Mouse (Mus musculus): ENCODE measurements around the gene Rcan2. TPM values are rescaled to one million over a fixed set of nuclear protein-coding genes. Genes with fewer than 3 reads are reported as not detected.

Rcan2 gene
- polyA plus RNA-seq, 1 experiment from 2014 or later, result 7.2 TPM

DNA sequence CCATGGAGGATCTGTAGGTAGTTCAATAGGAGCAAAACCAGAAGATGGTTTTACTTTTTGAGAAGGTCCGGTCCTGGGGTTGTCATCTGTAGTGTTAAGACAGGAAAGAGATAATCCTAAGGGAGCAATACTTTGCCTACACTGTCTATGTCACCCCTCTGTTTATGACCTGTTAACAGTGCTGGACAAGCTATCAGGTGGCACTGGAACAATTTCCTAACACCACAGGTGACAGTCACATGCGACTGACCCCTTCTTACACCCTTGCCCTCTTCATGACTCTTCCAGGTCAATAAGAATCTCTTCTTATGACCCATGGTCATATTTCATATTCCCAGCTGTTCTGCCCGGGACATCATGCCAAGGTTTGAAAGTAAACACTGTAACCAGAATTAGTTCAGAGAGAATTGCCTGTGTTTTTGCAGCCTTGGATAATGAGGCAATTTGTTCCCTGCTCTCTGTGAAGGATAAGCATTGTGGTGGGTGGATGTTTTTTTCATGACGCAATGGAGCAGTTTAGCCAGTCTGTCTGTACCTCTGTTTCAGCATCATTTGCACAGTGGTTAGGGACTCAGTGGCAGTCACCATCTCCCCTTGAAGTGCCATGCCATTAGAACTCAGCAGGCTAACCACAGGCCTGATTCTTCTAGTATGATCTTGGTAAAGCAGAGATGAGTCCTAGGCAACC, 98.4 kb downstream of the Rcan2 start:
- Histone ChIP-seq H3K4me2 (replicated peaks; ENCODE audit: low read depth, low read length) (no peak overlapping the region), H3K36me3 (ENCODE audit: insufficient read depth, low read length) (no peaks in the 10 kb centered on the region), H3K27me3 (ENCODE audit: insufficient read depth, low read length) (no peaks in the 10 kb centered on the region), H3K4me3 (ENCODE audit: low read length) (no peak overlapping the region), H3K9me3 (ENCODE audit: low read length) (no peaks in the 10 kb centered on the region), H3K4me1 (ENCODE audit: insufficient read depth, low read length) (peaks cover 6% of the 10 kb centered on the region; the same call in 1 of the 2 replicates), H3K27ac (ENCODE audit: low read length) (no peak overlapping the region), H3K9ac (replicated peaks; ENCODE audit: low read length) (no peak overlapping the region)
- 75% methylated on average over 4 of the region's 4 CpGs for WGBS
- no peak for ATAC-seq (ENCODE audit: low FRiP score, low TSS enrichment)

DNA sequence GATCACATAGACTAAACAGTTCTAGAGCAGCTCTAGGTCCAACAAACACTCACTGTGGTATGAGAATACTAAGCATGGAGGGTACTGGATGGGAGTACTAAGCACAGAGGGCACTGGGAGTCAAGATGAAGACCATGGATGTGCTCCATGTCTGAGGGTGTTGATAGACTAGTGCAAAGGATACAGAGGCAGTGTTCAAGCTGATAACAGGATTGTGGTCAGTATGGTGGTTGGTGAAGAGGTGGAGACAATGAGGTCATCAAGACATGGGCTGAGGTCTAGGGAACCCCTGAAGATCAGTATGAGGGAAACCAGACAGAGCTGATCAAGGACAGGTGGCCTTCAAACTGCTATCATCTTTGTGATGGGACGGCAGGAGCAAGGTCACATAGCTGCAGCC, 99.0 kb downstream of the Rcan2 start:
- no peak overlapping the region for H3K27ac ChIP-seq (ENCODE audit: low read length)
- no peak overlapping the region for H3K4me2 ChIP-seq (replicated peaks; ENCODE audit: low read depth, low read length)
- no peaks in the 10 kb centered on the region for H3K9me3 ChIP-seq (ENCODE audit: low read length)
- H3K4me3 ChIP-seq (ENCODE audit: low read length), result no peak overlapping the region
- WGBS, result 94% methylated on average over 1 of the region's 1 CpGs
- H3K27me3 ChIP-seq (ENCODE audit: insufficient read depth, low read length), result no peaks in the 10 kb centered on the region
- no peak overlapping the region for H3K9ac ChIP-seq (replicated peaks; ENCODE audit: low read length)
- ATAC-seq (ENCODE audit: low FRiP score, low TSS enrichment), result no peak
- no peaks in the 10 kb centered on the region for H3K36me3 ChIP-seq (ENCODE audit: insufficient read depth, low read length)
- peaks cover 6% of the 10 kb centered on the region; the same call in 1 of the 2 replicates for H3K4me1 ChIP-seq (ENCODE audit: insufficient read depth, low read length)

DNA sequence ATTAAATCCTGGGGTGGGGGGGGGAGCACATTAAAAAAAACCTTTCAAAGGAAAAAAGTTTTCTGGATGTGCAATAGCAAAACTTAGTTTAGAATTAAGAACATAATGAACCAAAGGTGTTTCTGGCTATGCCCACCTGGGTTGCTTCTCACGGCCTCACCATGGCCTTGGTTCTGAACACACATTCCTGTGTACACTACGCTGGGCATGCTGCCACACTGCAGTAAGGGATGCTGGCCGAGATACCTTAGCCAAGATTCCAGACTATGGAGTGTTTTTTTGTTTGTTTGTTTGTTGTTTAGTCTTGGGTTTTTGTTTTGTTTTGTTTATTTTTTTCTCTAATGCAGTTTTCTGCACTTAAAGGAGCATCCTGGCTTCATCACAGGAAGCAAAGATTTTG, 100.3 kb downstream of the Rcan2 start:
- Histone ChIP-seq H3K36me3 (ENCODE audit: insufficient read depth, low read length) (no peaks in the 10 kb centered on the region), H3K4me2 (replicated peaks; ENCODE audit: low read depth, low read length) (no peak overlapping the region), H3K4me3 (ENCODE audit: low read length) (no peak overlapping the region), H3K27me3 (ENCODE audit: insufficient read depth, low read length) (no peaks in the 10 kb centered on the region), H3K4me1 (ENCODE audit: insufficient read depth, low read length) (peaks cover 6% of the 10 kb centered on the region; the same call in 1 of the 2 replicates), H3K27ac (ENCODE audit: low read length) (no peak overlapping the region), H3K9me3 (ENCODE audit: low read length) (no peaks in the 10 kb centered on the region), H3K9ac (replicated peaks; ENCODE audit: low read length) (no peak overlapping the region)
- ATAC-seq (ENCODE audit: low FRiP score, low TSS enrichment), result no peak
- WGBS, result 87% methylated on average over 3 of the region's 3 CpGs

DNA sequence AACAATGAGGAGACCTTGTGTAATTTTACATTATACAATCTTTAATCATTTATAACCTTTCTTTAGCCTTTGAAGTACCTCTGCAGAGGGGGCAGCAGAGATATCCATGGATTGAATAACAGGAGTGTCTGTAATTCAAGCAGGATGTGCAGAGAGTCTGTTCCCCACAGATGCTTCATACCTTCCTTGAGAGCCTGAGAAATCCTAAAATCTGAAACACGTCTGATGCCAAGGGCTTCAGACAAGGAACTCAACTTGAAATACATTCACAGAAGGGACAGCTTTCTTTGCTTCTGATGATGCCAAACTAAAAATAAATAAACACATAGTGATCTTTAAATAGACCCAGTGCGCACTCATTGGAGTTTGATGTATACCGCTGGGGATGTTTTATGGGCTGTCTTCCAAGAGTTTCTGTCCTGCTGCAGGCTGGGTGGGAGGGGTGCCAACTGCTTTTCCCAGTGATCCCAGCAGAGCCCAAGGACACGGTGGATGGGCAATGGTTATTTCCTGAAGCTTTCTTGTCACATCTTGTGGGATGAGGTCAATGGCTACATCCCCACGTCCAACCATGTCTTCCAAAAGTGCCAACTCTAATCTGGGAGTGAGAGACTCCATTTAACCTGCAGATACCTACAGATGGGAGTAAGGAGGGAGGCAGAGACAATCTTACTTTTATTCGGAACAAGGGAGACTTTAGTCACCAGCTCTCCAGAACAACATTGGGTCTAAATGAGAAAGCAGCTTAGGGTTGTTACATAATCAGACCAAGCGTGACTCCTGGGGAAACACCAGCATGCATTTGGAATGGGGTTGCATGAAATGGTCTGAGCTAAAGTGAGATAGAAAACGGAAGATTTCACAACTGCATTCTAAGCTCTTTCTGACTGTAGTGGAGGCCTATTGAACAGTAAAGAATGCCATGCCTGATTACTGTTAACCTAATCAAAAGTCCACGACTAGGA, 102.9 kb downstream of the Rcan2 start:
- no peak overlapping the region for H3K27ac ChIP-seq (ENCODE audit: low read length)
- WGBS, result 45% methylated on average over 9 of the region's 9 CpGs
- H3K4me2 ChIP-seq (replicated peaks; ENCODE audit: low read depth, low read length), result no peak overlapping the region
- peaks cover 6% of the 10 kb centered on the region; the same call in 1 of the 2 replicates for H3K4me1 ChIP-seq (ENCODE audit: insufficient read depth, low read length)
- H3K27me3 ChIP-seq (ENCODE audit: insufficient read depth, low read length), result no peaks in the 10 kb centered on the region
- no peak overlapping the region for H3K4me3 ChIP-seq (ENCODE audit: low read length)
- H3K9me3 ChIP-seq (ENCODE audit: low read length), result no peaks in the 10 kb centered on the region
- 0 out of 2 replicates have a peak, but pooled peaks have one; percentile 19 for ATAC-seq (ENCODE audit: low FRiP score, low TSS enrichment)
- no peak overlapping the region for H3K9ac ChIP-seq (replicated peaks; ENCODE audit: low read length)
- no peaks in the 10 kb centered on the region for H3K36me3 ChIP-seq (ENCODE audit: insufficient read depth, low read length)

DNA sequence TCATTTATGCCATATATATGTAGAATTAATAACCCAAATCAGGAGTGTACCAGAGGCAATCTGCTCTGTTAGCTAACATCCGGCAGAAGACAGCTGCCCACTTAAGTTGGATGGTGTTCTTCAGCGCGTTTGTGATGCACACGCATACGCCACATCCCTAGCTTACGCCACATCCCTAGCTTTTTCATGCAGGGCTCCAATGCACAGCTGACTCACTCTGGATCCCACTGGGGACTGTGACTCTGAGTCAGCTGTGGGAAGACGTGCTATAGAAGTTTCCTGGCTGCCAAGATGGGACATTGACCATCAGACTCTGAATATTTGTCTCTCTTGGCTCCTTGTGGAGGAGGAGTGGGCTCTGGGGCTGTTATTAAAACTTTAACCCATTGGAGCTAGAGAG, 103.7 kb downstream of the Rcan2 start:
- H3K4me1 ChIP-seq (ENCODE audit: insufficient read depth, low read length), result peaks cover 6% of the 10 kb centered on the region; the same call in 1 of the 2 replicates
- 90% methylated on average over 7 of the region's 7 CpGs for WGBS

DNA sequence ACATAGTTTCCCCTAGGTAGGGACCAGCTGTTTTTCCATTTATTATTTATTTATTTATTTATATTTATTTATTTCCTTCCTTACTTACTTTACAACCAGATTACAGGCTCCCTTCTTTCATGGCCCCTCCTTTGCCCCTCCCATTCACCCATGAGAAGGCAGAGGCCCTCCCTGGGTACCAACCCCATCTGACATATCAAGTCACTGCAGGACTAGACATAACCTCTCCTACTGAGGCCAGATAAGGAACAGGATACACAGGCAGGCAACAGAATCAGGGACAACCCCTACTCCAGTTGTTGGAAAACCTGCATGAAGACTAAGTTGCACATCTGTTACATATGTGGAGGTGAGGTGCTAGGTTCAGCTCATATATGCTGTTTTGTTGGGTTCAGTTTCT, 105.6 kb downstream of the Rcan2 start:
- H3K9me3 ChIP-seq (ENCODE audit: low read length), result no peaks in the 10 kb centered on the region
- no peak for ATAC-seq (ENCODE audit: low FRiP score, low TSS enrichment)
- no peaks in the 10 kb centered on the region for H3K27me3 ChIP-seq (ENCODE audit: insufficient read depth, low read length)
- no peak overlapping the region for H3K9ac ChIP-seq (replicated peaks; ENCODE audit: low read length)
- H3K36me3 ChIP-seq (ENCODE audit: insufficient read depth, low read length), result no peaks in the 10 kb centered on the region
- H3K4me2 ChIP-seq (replicated peaks; ENCODE audit: low read depth, low read length), result no peak overlapping the region
- peaks cover 6% of the 10 kb centered on the region; the same call in 1 of the 2 replicates for H3K4me1 ChIP-seq (ENCODE audit: insufficient read depth, low read length)
- H3K27ac ChIP-seq (ENCODE audit: low read length), result no peak overlapping the region
- H3K4me3 ChIP-seq (ENCODE audit: low read length), result no peak overlapping the region

More for the DNA sequence above, 103.7 kb downstream of the Rcan2 start:
- H3K36me3 ChIP-seq (ENCODE audit: insufficient read depth, low read length), result no peaks in the 10 kb centered on the region
- H3K27me3 ChIP-seq (ENCODE audit: insufficient read depth, low read length), result no peaks in the 10 kb centered on the region
- no peak overlapping the region for H3K9ac ChIP-seq (replicated peaks; ENCODE audit: low read length)
- no peak for ATAC-seq (ENCODE audit: low FRiP score, low TSS enrichment)
- H3K4me2 ChIP-seq (replicated peaks; ENCODE audit: low read depth, low read length), result no peak overlapping the region
- no peak overlapping the region for H3K27ac ChIP-seq (ENCODE audit: low read length)
- H3K4me3 ChIP-seq (ENCODE audit: low read length), result no peak overlapping the region
- no peaks in the 10 kb centered on the region for H3K9me3 ChIP-seq (ENCODE audit: low read length)

DNA sequence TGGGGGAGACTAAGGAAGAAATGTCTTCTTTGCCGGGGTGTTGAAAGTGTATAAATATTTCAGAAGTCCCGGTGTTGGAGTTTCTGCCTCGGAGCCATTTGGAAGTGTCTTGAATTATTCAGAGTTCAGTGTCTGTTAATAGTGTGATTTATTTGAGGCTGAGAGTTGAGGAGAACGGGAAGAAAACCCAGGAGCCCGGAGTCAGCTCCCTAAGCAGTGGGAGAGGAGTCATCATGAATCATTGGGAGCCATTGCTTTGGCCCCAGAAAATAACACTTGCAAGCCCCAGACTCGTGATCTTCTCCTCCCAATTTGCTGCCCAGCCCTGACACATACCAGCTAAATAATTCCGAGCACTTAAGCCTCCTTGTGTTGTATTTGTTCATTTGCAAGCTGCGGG, 115.0 kb downstream of the Rcan2 start:
- no peaks in the 10 kb centered on the region for H3K27me3 ChIP-seq (ENCODE audit: insufficient read depth, low read length)
- no peak overlapping the region for H3K9ac ChIP-seq (replicated peaks; ENCODE audit: low read length)
- H3K36me3 ChIP-seq (ENCODE audit: insufficient read depth, low read length), result no peaks in the 10 kb centered on the region
- no peak overlapping the region for H3K27ac ChIP-seq (ENCODE audit: low read length)
- H3K4me1 ChIP-seq (ENCODE audit: insufficient read depth, low read length), result no peaks in the 10 kb centered on the region
- 34% methylated on average over 8 of the region's 8 CpGs for WGBS
- no peak for ATAC-seq (ENCODE audit: low FRiP score, low TSS enrichment)
- H3K4me3 ChIP-seq (ENCODE audit: low read length), result no peak overlapping the region
- no peaks in the 10 kb centered on the region for H3K9me3 ChIP-seq (ENCODE audit: low read length)
- no peak overlapping the region for H3K4me2 ChIP-seq (replicated peaks; ENCODE audit: low read depth, low read length)

DNA sequence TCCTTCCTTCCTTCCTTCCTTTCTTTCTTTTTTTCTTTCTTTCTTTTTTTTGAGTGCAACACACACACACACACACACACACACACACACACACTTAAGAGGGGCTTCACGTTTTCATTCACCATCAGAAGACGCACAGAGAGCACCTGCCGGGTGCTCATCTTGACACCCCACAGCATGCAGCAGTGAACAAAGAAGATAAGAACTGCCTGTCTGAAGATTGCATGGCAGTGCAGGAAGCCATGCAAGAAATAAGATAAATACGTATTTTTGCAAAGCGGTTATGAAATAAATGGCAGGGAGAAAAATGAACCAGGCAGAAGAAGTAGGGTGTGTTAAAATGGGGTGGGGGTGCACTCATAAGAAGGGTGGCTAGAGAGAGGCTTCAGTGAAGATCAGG, 116.0 kb downstream of the Rcan2 start:
- Histone ChIP-seq H3K4me1 (ENCODE audit: insufficient read depth, low read length) (no peaks in the 10 kb centered on the region), H3K9ac (replicated peaks; ENCODE audit: low read length) (no peak overlapping the region), H3K4me3 (ENCODE audit: low read length) (no peak overlapping the region), H3K36me3 (ENCODE audit: insufficient read depth, low read length) (no peaks in the 10 kb centered on the region), H3K27ac (ENCODE audit: low read length) (no peak overlapping the region), H3K4me2 (replicated peaks; ENCODE audit: low read depth, low read length) (no peak overlapping the region), H3K9me3 (ENCODE audit: low read length) (no peaks in the 10 kb centered on the region), H3K27me3 (ENCODE audit: insufficient read depth, low read length) (no peaks in the 10 kb centered on the region)
- WGBS, result 80% methylated on average over 5 of the region's 5 CpGs
- no peak for ATAC-seq (ENCODE audit: low FRiP score, low TSS enrichment)

DNA sequence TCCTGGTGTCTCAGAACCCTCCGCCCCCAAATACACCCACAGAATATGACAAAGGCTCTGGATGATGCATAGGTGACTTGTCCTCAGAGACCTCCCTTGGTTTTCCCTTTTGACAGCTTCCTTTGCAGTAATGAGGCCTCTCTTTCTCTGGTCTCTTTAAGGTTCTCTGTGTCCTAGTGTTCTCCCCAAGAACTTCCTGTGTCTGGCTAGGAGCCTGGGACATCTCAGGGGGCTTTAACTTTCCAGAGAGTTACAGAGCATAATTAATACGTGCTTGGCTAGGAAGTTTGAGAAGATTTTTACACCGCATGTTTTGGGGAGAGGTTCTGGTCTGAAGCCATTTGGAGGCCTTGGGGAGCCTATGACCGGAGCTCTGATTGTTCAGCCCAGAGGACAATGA, 128.7 kb downstream of the Rcan2 start:
- no peak overlapping the region for H3K9ac ChIP-seq (replicated peaks; ENCODE audit: low read length)
- WGBS, result 90% methylated on average over 4 of the region's 4 CpGs
- no peaks in the 10 kb centered on the region for H3K4me1 ChIP-seq (ENCODE audit: insufficient read depth, low read length)
- H3K27me3 ChIP-seq (ENCODE audit: insufficient read depth, low read length), result no peaks in the 10 kb centered on the region
- no peak overlapping the region for H3K4me3 ChIP-seq (ENCODE audit: low read length)
- no peaks in the 10 kb centered on the region for H3K9me3 ChIP-seq (ENCODE audit: low read length)
- ATAC-seq (ENCODE audit: low FRiP score, low TSS enrichment), result no peak
- H3K36me3 ChIP-seq (ENCODE audit: insufficient read depth, low read length), result no peaks in the 10 kb centered on the region
- H3K27ac ChIP-seq (ENCODE audit: low read length), result no peak overlapping the region
- H3K4me2 ChIP-seq (replicated peaks; ENCODE audit: low read depth, low read length), result no peak overlapping the region

DNA sequence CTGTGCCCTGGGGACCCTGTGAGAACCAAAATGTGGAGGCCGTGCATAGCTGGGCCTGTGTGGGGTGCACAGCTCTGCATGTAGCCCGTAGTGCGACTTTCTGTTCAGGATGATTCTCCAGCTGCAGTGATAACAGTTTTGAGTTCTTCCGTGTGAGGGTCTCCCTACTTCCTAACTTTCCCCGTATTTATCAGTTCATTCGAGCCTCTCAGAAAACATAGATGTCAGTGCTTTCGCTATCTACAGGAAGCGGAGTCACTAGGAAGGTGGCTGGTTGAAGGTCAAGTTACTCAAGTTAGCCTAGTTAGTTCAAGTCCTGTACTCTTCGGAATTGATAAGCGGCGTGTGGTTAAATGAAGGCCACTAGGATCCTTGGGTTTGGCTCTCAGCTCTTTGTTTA, 130.6 kb downstream of the Rcan2 start:
- Histone ChIP-seq H3K27me3 (ENCODE audit: insufficient read depth, low read length) (no peaks in the 10 kb centered on the region), H3K4me1 (ENCODE audit: insufficient read depth, low read length) (no peaks in the 10 kb centered on the region), H3K4me2 (replicated peaks; ENCODE audit: low read depth, low read length) (no peak overlapping the region), H3K9ac (replicated peaks; ENCODE audit: low read length) (no peak overlapping the region), H3K9me3 (ENCODE audit: low read length) (peaks cover 3% of the 10 kb centered on the region; the same call in 1 of the 2 replicates), H3K27ac (ENCODE audit: low read length) (no peak overlapping the region), H3K4me3 (ENCODE audit: low read length) (no peak overlapping the region), H3K36me3 (ENCODE audit: insufficient read depth, low read length) (no peaks in the 10 kb centered on the region)
- 93% methylated on average over 11 of the region's 11 CpGs for WGBS
- no peak for ATAC-seq (ENCODE audit: low FRiP score, low TSS enrichment)
